Mouse (Mus musculus): ENCODE data around the gene Ttc8.

DNA sequence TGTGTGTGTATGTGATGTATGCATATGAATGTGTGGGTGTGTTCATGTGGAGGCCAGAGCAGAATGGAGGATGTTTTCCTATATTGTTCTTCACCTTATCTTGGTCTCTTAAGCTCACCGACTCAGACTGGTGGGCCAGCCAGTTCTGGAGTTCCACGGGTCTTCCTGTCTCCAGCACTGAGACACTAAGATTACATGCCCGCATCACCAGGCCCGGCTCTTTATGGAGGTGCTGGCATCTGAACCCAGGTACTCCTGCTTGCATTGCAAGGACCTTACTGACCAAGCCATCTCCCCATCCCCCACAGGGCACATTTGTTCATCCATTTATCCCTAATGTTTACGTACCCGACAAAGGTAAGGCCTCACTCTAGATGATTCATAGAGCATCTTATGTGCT, 89.7 kb downstream of the Ttc8 start:
- TF ChIP-seq POLR2A (IDR thresholded peaks at IDR 0.05; ENCODE audit: low read depth, low read length): no peak
- no peak for TF ChIP-seq CTCF (conservative IDR thresholded peaks at IDR 0.05; ENCODE audit: insufficient read depth, insufficient read length, low read depth, low read length)

Measured in kidney, adult 2 months (tissue).